Mouse (Mus musculus) cortical plate, adult 2 months (tissue): ENCODE data around the gene Gm10563.

ENCODE experiments used
- CTCF ChIP-seq: fragments of 200-500 bp; IDR thresholded peaks from 2 replicates; pipeline ENCODE4 v1.5.1; 2011; ENCODE audit warnings: mild to moderate bottlenecking, control low read depth, low read length; ENCODE audit not compliant: insufficient read depth; ENCODE audit errors: extremely low read depth
- POLR2A ChIP-seq: fragments of 200-500 bp; IDR thresholded peaks from 2 replicates; pipeline ENCODE4 v1.6.1; 2011; ENCODE audit warnings: mild to moderate bottlenecking, low read length, control low read depth; ENCODE audit not compliant: insufficient read depth; ENCODE audit errors: extremely low read depth

DNA sequence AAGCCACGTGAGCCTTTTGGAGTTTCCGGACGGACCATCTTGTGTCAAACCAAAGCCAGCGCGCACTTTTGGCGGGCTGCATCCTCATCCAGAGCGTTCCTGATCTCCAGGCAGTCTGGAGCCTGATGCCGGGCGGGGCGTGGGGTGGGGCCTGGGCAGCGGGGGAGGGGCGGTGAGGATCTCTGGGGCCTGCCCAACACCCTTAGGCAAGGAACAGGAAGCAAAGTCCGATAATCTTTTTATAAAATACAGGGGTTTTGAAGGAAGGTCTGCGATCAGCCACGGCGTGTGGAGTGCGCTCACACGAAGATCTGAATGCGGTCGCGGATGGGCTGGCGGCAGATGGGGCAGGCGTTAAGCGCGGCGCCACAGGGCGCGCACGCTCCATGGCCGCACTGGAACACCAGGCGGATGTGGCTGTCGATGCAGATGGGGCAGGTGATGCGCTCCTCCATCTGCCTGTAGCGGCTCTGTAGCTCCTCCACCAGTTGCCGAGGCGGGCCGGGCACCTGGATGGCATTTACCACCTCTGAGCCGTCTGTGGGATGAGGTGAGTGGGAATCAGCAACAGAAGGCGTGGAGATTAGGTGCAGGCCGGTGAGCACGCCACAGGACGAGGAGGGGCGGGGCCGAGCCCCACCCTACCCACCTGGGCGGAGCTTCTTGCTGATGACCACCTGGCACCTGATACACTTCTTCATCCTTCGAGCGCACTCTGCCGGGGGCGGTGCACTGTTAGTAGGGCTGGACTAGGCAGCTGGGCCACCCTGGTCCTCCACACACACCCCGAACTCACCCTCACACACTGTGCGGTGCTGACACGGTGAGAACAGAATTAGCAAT lies 9.5 kb upstream of the Gm10563 start:
- no peak for TF ChIP-seq CTCF
- TF ChIP-seq POLR2A = no peak
